Mouse (Mus musculus): ENCODE data around the gene Fxyd7. TPM values are rescaled to one million over a fixed set of nuclear protein-coding genes. Genes with fewer than 3 reads are reported as not detected.

Gene Fxyd7
- total and polyA plus RNA-seq, 2 experiments from 2014 or later = 282 to 477 TPM

GRCm38 (mm10) chr7:31036917-31037316 is 14.3 kb downstream of the Fxyd7 start:
- Histone ChIP-seq H3K9ac (replicated peaks; ENCODE audit: low read length) (no peak overlapping the region), H3K27ac (no peak overlapping the region), H3K4me3 (ENCODE audit: low read length) (no peak overlapping the region), H3K4me1 (ENCODE audit: insufficient read depth, low read length) (no peaks in the 10 kb centered on the region), H3K36me3 (ENCODE audit: insufficient read depth, low read length) (no peaks in the 10 kb centered on the region), H3K27me3 (ENCODE audit: insufficient read depth, low read length) (0 out of 2 replicates have a peak, but pooled peaks cover 8% of the 10 kb centered on the region), H3K4me2 (ENCODE audit: low read depth, low read length) (no peak overlapping the region), H3K9me3 (ENCODE audit: low read length) (no peaks in the 10 kb centered on the region)
- no peak for TF ChIP-seq CTCF (IDR thresholded peaks at IDR 0.05; ENCODE audit: low read depth)
- ATAC-seq (no peak), DNase-seq (ENCODE audit: low spot score) (no peak)
- 88% methylated on average over 7 of the region's 7 CpGs for WGBS

- no peaks in the 10 kb centered on the region for H3K36me3 ChIP-seq (ENCODE audit: insufficient read depth, low read length)
- WGBS = 79% methylated on average over 11 of the region's 11 CpGs
- H3K4me2 ChIP-seq (ENCODE audit: low read depth, low read length) = no peak overlapping the region
- H3K4me1 ChIP-seq (ENCODE audit: insufficient read depth, low read length) = no peaks in the 10 kb centered on the region
- H3K9me3 ChIP-seq (ENCODE audit: low read length) = no peaks in the 10 kb centered on the region
- TF ChIP-seq CTCF (IDR thresholded peaks at IDR 0.05; ENCODE audit: low read depth) = no peak
- DNase-seq (ENCODE audit: low spot score) (no peak), ATAC-seq (no peak)
- no peak overlapping the region for H3K4me3 ChIP-seq (ENCODE audit: low read length)
- H3K27me3 ChIP-seq (ENCODE audit: insufficient read depth, low read length) = no peaks in the 10 kb centered on the region
- no peak overlapping the region for H3K9ac ChIP-seq (replicated peaks; ENCODE audit: low read length)
- no peak overlapping the region for H3K27ac ChIP-seq
Observed at GRCm38 (mm10) chr7:31035291-31035690, 16.0 kb downstream of the Fxyd7 start.

GRCm38 (mm10) chr7:31034789-31035188 is 16.5 kb downstream of the Fxyd7 start:
- Histone ChIP-seq H3K36me3 (ENCODE audit: insufficient read depth, low read length) (no peaks in the 10 kb centered on the region), H3K9me3 (ENCODE audit: low read length) (no peaks in the 10 kb centered on the region), H3K9ac (replicated peaks; ENCODE audit: low read length) (no peak overlapping the region), H3K4me3 (ENCODE audit: low read length) (no peak overlapping the region), H3K27ac (no peak overlapping the region), H3K27me3 (ENCODE audit: insufficient read depth, low read length) (no peaks in the 10 kb centered on the region), H3K4me2 (ENCODE audit: low read depth, low read length) (no peak overlapping the region), H3K4me1 (ENCODE audit: insufficient read depth, low read length) (no peaks in the 10 kb centered on the region)
- peak; percentile 40 for TF ChIP-seq CTCF (IDR thresholded peaks at IDR 0.05; ENCODE audit: low read depth)
- ATAC-seq (no peak), DNase-seq (ENCODE audit: low spot score) (no peak)
- WGBS = 71% methylated on average over 11 of the region's 11 CpGs

- TF ChIP-seq CTCF (IDR thresholded peaks at IDR 0.05; ENCODE audit: low read depth) = no peak
- no peaks in the 10 kb centered on the region for H3K27me3 ChIP-seq (ENCODE audit: insufficient read depth, low read length)
- no peak for DNase-seq (ENCODE audit: low spot score)
- H3K4me1 ChIP-seq (ENCODE audit: insufficient read depth, low read length) = no peaks in the 10 kb centered on the region
- no peaks in the 10 kb centered on the region for H3K36me3 ChIP-seq (ENCODE audit: insufficient read depth, low read length)
- H3K9me3 ChIP-seq (ENCODE audit: low read length) = no peaks in the 10 kb centered on the region
- H3K27ac ChIP-seq = no peak overlapping the region
- ATAC-seq = no peak
- H3K9ac ChIP-seq (replicated peaks; ENCODE audit: low read length) = no peak overlapping the region
- H3K4me2 ChIP-seq (ENCODE audit: low read depth, low read length) = no peak overlapping the region
- 68% methylated on average over 9 of the region's 9 CpGs for WGBS
- H3K4me3 ChIP-seq (ENCODE audit: low read length) = no peak overlapping the region
Observed at GRCm38 (mm10) chr7:31033409-31034165, 17.7 kb downstream of the Fxyd7 start.

GRCm38 (mm10) chr7:31031731-31032130 is 19.5 kb downstream of the Fxyd7 start:
- no peak for TF ChIP-seq CTCF (IDR thresholded peaks at IDR 0.05; ENCODE audit: low read depth)
- no peaks in the 10 kb centered on the region for H3K27me3 ChIP-seq (ENCODE audit: insufficient read depth, low read length)
- 81% methylated on average over 7 of the region's 7 CpGs for WGBS
- no peak overlapping the region for H3K27ac ChIP-seq
- H3K4me1 ChIP-seq (ENCODE audit: insufficient read depth, low read length) = no peaks in the 10 kb centered on the region
- no peak overlapping the region for H3K4me3 ChIP-seq (ENCODE audit: low read length)
- H3K4me2 ChIP-seq (ENCODE audit: low read depth, low read length) = no peak overlapping the region
- no peaks in the 10 kb centered on the region for H3K9me3 ChIP-seq (ENCODE audit: low read length)
- no peaks in the 10 kb centered on the region for H3K36me3 ChIP-seq (ENCODE audit: insufficient read depth, low read length)
- DNase-seq (ENCODE audit: low spot score) (no peak), ATAC-seq (no peak)
- H3K9ac ChIP-seq (replicated peaks; ENCODE audit: low read length) = no peak overlapping the region

GRCm38 (mm10) chr7:31030717-31031116 is 20.6 kb downstream of the Fxyd7 start:
- Histone ChIP-seq H3K9me3 (ENCODE audit: low read length) (no peaks in the 10 kb centered on the region), H3K9ac (replicated peaks; ENCODE audit: low read length) (no peak overlapping the region), H3K36me3 (ENCODE audit: insufficient read depth, low read length) (no peaks in the 10 kb centered on the region)

GRCm38 (mm10) chr7:31028609-31029008 is 22.7 kb downstream of the Fxyd7 start:
- no peaks in the 10 kb centered on the region for H3K4me1 ChIP-seq (ENCODE audit: insufficient read depth, low read length)
- DNase-seq (ENCODE audit: low spot score) (no peak), ATAC-seq (no peak)
- H3K9me3 ChIP-seq (ENCODE audit: low read length) = no peaks in the 10 kb centered on the region
- WGBS = 74% methylated on average over 8 of the region's 8 CpGs
- no peak overlapping the region for H3K4me2 ChIP-seq (ENCODE audit: low read depth, low read length)
- H3K27ac ChIP-seq = no peak overlapping the region
- no peak overlapping the region for H3K9ac ChIP-seq (replicated peaks; ENCODE audit: low read length)
- H3K36me3 ChIP-seq (ENCODE audit: insufficient read depth, low read length) = no peaks in the 10 kb centered on the region
- TF ChIP-seq CTCF (IDR thresholded peaks at IDR 0.05; ENCODE audit: low read depth) = no peak
- H3K4me3 ChIP-seq (ENCODE audit: low read length) = no peak overlapping the region
- no peaks in the 10 kb centered on the region for H3K27me3 ChIP-seq (ENCODE audit: insufficient read depth, low read length)

More at GRCm38 (mm10) chr7:31030717-31031116, 20.6 kb downstream of the Fxyd7 start:
- DNase-seq (ENCODE audit: low spot score) (no peak), ATAC-seq (no peak)
- WGBS = 79% methylated on average over 2 of the region's 2 CpGs
- Histone ChIP-seq H3K4me2 (ENCODE audit: low read depth, low read length) (no peak overlapping the region), H3K4me3 (ENCODE audit: low read length) (no peak overlapping the region), H3K27me3 (ENCODE audit: insufficient read depth, low read length) (no peaks in the 10 kb centered on the region), H3K4me1 (ENCODE audit: insufficient read depth, low read length) (no peaks in the 10 kb centered on the region), H3K27ac (no peak overlapping the region)
- TF ChIP-seq CTCF (IDR thresholded peaks at IDR 0.05; ENCODE audit: low read depth) = no peak

All from hindbrain, postnatal 0 days (tissue).